ENCODE assay signal across 8 mouse cellular contexts in the genomic region with DNA sequence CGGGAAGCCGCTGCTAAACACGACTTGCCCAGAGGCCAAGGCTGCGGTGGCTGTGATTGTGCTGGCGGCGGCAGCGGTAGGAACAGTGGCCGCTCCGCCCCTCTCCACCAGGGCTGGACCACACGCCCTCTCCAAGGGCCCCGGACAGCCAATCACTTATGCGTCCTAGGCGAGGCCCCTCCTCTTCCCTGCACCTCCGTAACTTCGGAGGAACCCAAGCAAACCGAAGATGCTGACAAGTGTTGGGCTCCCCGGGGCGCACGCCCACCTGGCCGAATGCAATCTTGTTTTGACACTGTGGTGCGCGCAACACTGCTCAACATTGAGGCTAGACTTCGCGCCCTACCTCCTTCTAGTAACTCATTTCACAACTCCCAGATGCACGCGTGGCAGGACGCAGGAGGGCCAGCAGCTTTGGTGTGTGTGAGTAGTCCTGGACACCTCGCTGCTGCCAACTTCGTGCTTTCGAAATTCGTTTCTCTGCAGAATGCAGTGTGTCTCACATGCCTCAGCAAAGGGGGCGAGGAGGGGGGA. TPM values are rescaled to one million over a fixed set of nuclear protein-coding genes. Genes with fewer than 3 reads are reported as not detected.
DNase-seq lines count a peak whose midpoint lies in the region; ATAC-seq lines count a peak whose summit lies in the region.

A gene (minus strand): TSS at position 25 of the 534 bp plus-strand sequence.

- peak within 1 kb of the TSS; percentile 54 for H3K9ac ChIP-seq in forebrain, embryonic 12.5 days

- peak; percentile 50 for DNase-seq in CD4-positive helper T cell, adult 2 months (ENCODE audit: low read depth, low spot score)
- DNase-seq in adrenal gland, adult 2 months: peak; percentile 85
- peak; percentile 65 to 69 for DNase-seq in heart, postnatal 14 days
- DNase-seq in kidney, postnatal 14 days: peak; percentile 68
- peak; percentile 74 for DNase-seq in lung, postnatal 10 days
- DNase-seq in ovary, postnatal 14 days (ENCODE audit: low spot score): peak; percentile 27
- DNase-seq in urinary bladder, postnatal 36 days (ENCODE audit: low spot score in 2 of 2): peak; percentile 10 to 31

- WGBS in forebrain, embryonic 12.5 days: under 1% methylated on average over 32 of the region's 32 CpGs

- peak; percentile 94 for ATAC-seq in forebrain, embryonic 12.5 days (ENCODE audit: low FRiP score)

- peaks cover 5% of the 10 kb centered on the region; the same call in 1 of the 2 replicates for H3K36me3 ChIP-seq in forebrain, embryonic 12.5 days (replicated peaks)

- peaks cover 78% of the 10 kb centered on the region for H3K27me3 ChIP-seq in forebrain, embryonic 12.5 days

- intact Hi-C loops in heart, postnatal 14 days (cut with DNase I): no loop called here

- H3K4me1 ChIP-seq in forebrain, embryonic 12.5 days: peaks cover 20% of the 10 kb centered on the region

- no peak within 1 kb of the TSS for H3K27ac ChIP-seq in forebrain, embryonic 12.5 days

- H3K9me3 ChIP-seq in forebrain, embryonic 12.5 days: no peaks in the 10 kb centered on the region

- H3K4me2 ChIP-seq in forebrain, embryonic 12.5 days: peak within 1 kb of the TSS; percentile 94

- H3K4me3 ChIP-seq in forebrain, embryonic 12.5 days (replicated peaks): peak within 1 kb of the TSS; percentile 48

RNA-seq across cellular contexts. Expression of the gene that starts here (rescaled TPM):
- not detected for total RNA-seq in adrenal gland, adult 2 months (2021)
- polyA plus RNA-seq in adrenal gland, adult 2 months (2012; rRNA removed): 0.11 and 0.12 TPM in 2 replicates
- 0.83 and 0.86 TPM in 2 replicates for polyA plus RNA-seq in forebrain, embryonic 12.5 days (2016; fragmentation: Nextera tagmentation; extraction: Ambion mirVana)
- under 1 TPM; 0.41 to 0.88 TPM for total RNA-seq in heart, postnatal 14 days (2021)

Comparison
In these comparisons a context has a peak if more than half of its experiments do, and no peak if none do; other contexts are left out.
1. Peak in DNase-seq in adrenal gland, adult 2 months; RNA of the gene not detected or under 1 TPM.
2. Peak in ATAC-seq, H3K4me3 ChIP-seq, H3K9ac ChIP-seq and H3K4me2 ChIP-seq in forebrain, embryonic 12.5 days; RNA of the gene not detected or under 1 TPM.
3. Peak in DNase-seq in heart, postnatal 14 days; RNA of the gene not detected or under 1 TPM.
4. DNase-seq: peak in every context shown above with its lines; median percentile 85 in adrenal gland, adult 2 months; 74 in lung, postnatal 10 days; 68 in kidney, postnatal 14 days; 67 in heart, postnatal 14 days; 50 in CD4-positive helper T cell, adult 2 months; 27 in ovary, postnatal 14 days; 20 in urinary bladder, postnatal 36 days.